Mouse (Mus musculus) hindbrain, embryonic 16.5 days (tissue): ENCODE measurements around the gene Cadm3. TPM values are rescaled to one million over a fixed set of nuclear protein-coding genes. Genes with fewer than 3 reads are reported as not detected.

Experiments used
- ATAC-seq: fragments of 200-750 bp; cut with Nextera tagmentation; 2 replicates; pipeline ENCODE4 v1.8.0; 2017; ENCODE audit warnings: moderate TSS enrichment, moderate library complexity
- H3K27ac ChIP-seq: fragments of 300-500 bp; sonication (generic); 2 replicates; pipeline ENCODE4 v1.5.1; 2014; ENCODE audit warnings: low read depth, mild to moderate bottlenecking, control low read depth, low read length, moderate library complexity
- H3K27me3 ChIP-seq: fragments of 300-500 bp; sonication (generic); replicated peaks from 2 replicates; pipeline ENCODE4 v1.6.1; 2014; ENCODE audit warnings: low read length; ENCODE audit not compliant: control insufficient read depth, insufficient read depth
- H3K36me3 ChIP-seq: fragments of 300-500 bp; sonication (generic); 2 replicates; pipeline ENCODE4 v1.6.1; 2014; ENCODE audit warnings: mild to moderate bottlenecking, low read length, moderate library complexity, mixed read lengths; ENCODE audit not compliant: control insufficient read depth, insufficient read depth
- H3K4me1 ChIP-seq: fragments of 300-500 bp; sonication (generic); 2 replicates; pipeline ENCODE4 v1.6.1; 2014; ENCODE audit warnings: low read depth, low read length; ENCODE audit not compliant: control insufficient read depth, insufficient read depth
- H3K4me2 ChIP-seq: fragments of 300-500 bp; sonication (generic); 2 replicates; pipeline ENCODE4 v1.6.1; 2014; ENCODE audit warnings: mild to moderate bottlenecking, low read length, control low read depth, moderate library complexity
- H3K4me3 ChIP-seq: fragments of 300-500 bp; sonication (generic); 2 replicates; pipeline ENCODE4 v1.5.1; 2014; ENCODE audit warnings: mild to moderate bottlenecking, low read length, control low read depth, moderate library complexity
- H3K9ac ChIP-seq: fragments of 300-500 bp; sonication (generic); 2 replicates; pipeline ENCODE4 v1.6.1; 2014; ENCODE audit warnings: low read depth, mild to moderate bottlenecking, control low read depth, low read length, moderate library complexity
- H3K9me3 ChIP-seq: fragments of 300-500 bp; sonication (generic); 2 replicates; pipeline ENCODE4 v1.6.1; 2014; ENCODE audit warnings: mild to moderate bottlenecking, low read length, moderate library complexity; ENCODE audit not compliant: control insufficient read depth
- WGBS: fragments of 180-500 bp; shearing (Covaris S2); extraction: QIAGEN DNeasy Blood & Tissue Kit; methylation state at CpG from one replicate; pipeline ENCODE4 v1.1.7; 2014; 5-methylcytosine and 5-hydroxymethylcytosine counted together
- polyA plus RNA-seq: library from polyadenylated mRNA; unstranded; fragments of >200 nt; fragmentation: Nextera tagmentation; extraction: Ambion mirVana; gene quantifications from 2 replicates; pipeline ENCODE4 v1.2.1, GENCODE M21; 2015

Cadm3 gene
- polyA plus RNA-seq, 1 experiment from 2014 or later = 70.2 TPM

GRCm38 (mm10) chr1:173329743-173330142 is 37.8 kb downstream of the Cadm3 start:
- Histone ChIP-seq H3K36me3 (no peaks in the 10 kb centered on the region), H3K4me1 (no peaks in the 10 kb centered on the region), H3K9me3 (no peaks in the 10 kb centered on the region), H3K27me3 (no peaks in the 10 kb centered on the region), H3K4me2 (no peak overlapping the region), H3K9ac (no peak overlapping the region), H3K4me3 (no peak overlapping the region), H3K27ac (no peak overlapping the region)
- 56% methylated on average over 5 of the region's 5 CpGs for WGBS
- ATAC-seq = peak; percentile 34; the same call in 1 of the 2 replicates

GRCm38 (mm10) chr1:173329185-173329584 is 38.3 kb downstream of the Cadm3 start:
- 50% methylated on average over 4 of the region's 4 CpGs for WGBS
- no peak overlapping the region for H3K4me3 ChIP-seq
- H3K9ac ChIP-seq = no peak overlapping the region
- no peaks in the 10 kb centered on the region for H3K36me3 ChIP-seq
- H3K27me3 ChIP-seq = no peaks in the 10 kb centered on the region
- H3K9me3 ChIP-seq = no peaks in the 10 kb centered on the region
- no peak overlapping the region for H3K4me2 ChIP-seq
- ATAC-seq = no peak
- H3K4me1 ChIP-seq = no peaks in the 10 kb centered on the region
- H3K27ac ChIP-seq = 0 out of 2 replicates have a peak overlapping the region, but pooled peaks have one; percentile 13

- Histone ChIP-seq H3K9me3 (no peaks in the 10 kb centered on the region), H3K36me3 (no peaks in the 10 kb centered on the region), H3K4me2 (no peak overlapping the region), H3K9ac (no peak overlapping the region), H3K27ac (no peak overlapping the region), H3K4me3 (no peak overlapping the region), H3K4me1 (no peaks in the 10 kb centered on the region), H3K27me3 (no peaks in the 10 kb centered on the region)
- 47% methylated on average over 8 of the region's 8 CpGs for WGBS
- ATAC-seq = no peak
Measured at GRCm38 (mm10) chr1:173328446-173328845, 39.0 kb downstream of the Cadm3 start.

GRCm38 (mm10) chr1:173326552-173326951 is 40.9 kb downstream of the Cadm3 start:
- Histone ChIP-seq H3K4me1 (peaks cover 1% of the 10 kb centered on the region; the same call in 1 of the 2 replicates), H3K9ac (no peak overlapping the region), H3K4me3 (no peak overlapping the region), H3K9me3 (no peaks in the 10 kb centered on the region), H3K4me2 (no peak overlapping the region), H3K27me3 (no peaks in the 10 kb centered on the region), H3K36me3 (no peaks in the 10 kb centered on the region), H3K27ac (no peak overlapping the region)
- WGBS = 82% methylated on average over 1 of the region's 1 CpGs
- no peak for ATAC-seq

- Histone ChIP-seq H3K36me3 (no peaks in the 10 kb centered on the region), H3K4me2 (no peak overlapping the region), H3K27ac (no peak overlapping the region), H3K9me3 (no peaks in the 10 kb centered on the region), H3K27me3 (no peaks in the 10 kb centered on the region), H3K4me1 (peaks cover 3% of the 10 kb centered on the region; the same call in 1 of the 2 replicates), H3K9ac (no peak overlapping the region), H3K4me3 (no peak overlapping the region)
- WGBS = 87% methylated on average over 1 of the region's 1 CpGs
- no peak for ATAC-seq
Measured at GRCm38 (mm10) chr1:173325395-173325794, 42.1 kb downstream of the Cadm3 start.

- 60% methylated on average over 4 of the region's 4 CpGs for WGBS
- Histone ChIP-seq H3K9me3 (no peaks in the 10 kb centered on the region), H3K27me3 (no peaks in the 10 kb centered on the region), H3K36me3 (no peaks in the 10 kb centered on the region), H3K4me1 (peaks cover 3% of the 10 kb centered on the region; the same call in 1 of the 2 replicates), H3K9ac (no peak overlapping the region), H3K27ac (no peak overlapping the region), H3K4me2 (no peak overlapping the region), H3K4me3 (no peak overlapping the region)
- no peak for ATAC-seq
Measured at GRCm38 (mm10) chr1:173324961-173325360, 42.5 kb downstream of the Cadm3 start.

GRCm38 (mm10) chr1:173323839-173324585 is 43.5 kb downstream of the Cadm3 start:
- ATAC-seq = no peak
- H3K36me3 ChIP-seq = no peaks in the 10 kb centered on the region
- H3K4me2 ChIP-seq = no peak overlapping the region
- WGBS = 35% methylated on average over 5 of the region's 5 CpGs
- H3K4me3 ChIP-seq = no peak overlapping the region
- peaks cover 3% of the 10 kb centered on the region; the same call in 1 of the 2 replicates for H3K4me1 ChIP-seq
- no peaks in the 10 kb centered on the region for H3K27me3 ChIP-seq
- no peak overlapping the region for H3K9ac ChIP-seq
- no peak overlapping the region for H3K27ac ChIP-seq
- no peaks in the 10 kb centered on the region for H3K9me3 ChIP-seq

- no peak overlapping the region for H3K4me3 ChIP-seq
- H3K36me3 ChIP-seq = no peaks in the 10 kb centered on the region
- H3K4me1 ChIP-seq = peaks cover 3% of the 10 kb centered on the region; the same call in 1 of the 2 replicates
- 70% methylated on average over 6 of the region's 6 CpGs for WGBS
- ATAC-seq = no peak
- no peak overlapping the region for H3K9ac ChIP-seq
- no peaks in the 10 kb centered on the region for H3K27me3 ChIP-seq
- H3K27ac ChIP-seq = no peak overlapping the region
- H3K9me3 ChIP-seq = no peaks in the 10 kb centered on the region
- no peak overlapping the region for H3K4me2 ChIP-seq
Measured at GRCm38 (mm10) chr1:173322249-173322627, 45.3 kb downstream of the Cadm3 start.

GRCm38 (mm10) chr1:173321593-173322248 is 45.8 kb downstream of the Cadm3 start:
- WGBS = 33% methylated on average over 8 of the region's 8 CpGs
- no peaks in the 10 kb centered on the region for H3K9me3 ChIP-seq
- no peak overlapping the region for H3K27ac ChIP-seq
- H3K4me3 ChIP-seq = no peak overlapping the region
- H3K4me1 ChIP-seq = peaks cover 3% of the 10 kb centered on the region; the same call in 1 of the 2 replicates
- ATAC-seq = peak; percentile 80
- H3K36me3 ChIP-seq = no peaks in the 10 kb centered on the region
- H3K9ac ChIP-seq = no peak overlapping the region
- H3K4me2 ChIP-seq = no peak overlapping the region
- no peaks in the 10 kb centered on the region for H3K27me3 ChIP-seq
